Mouse (Mus musculus) cerebellum, postnatal 4 days (tissue): ENCODE data around the gene Runx3.

ENCODE experiments used
- DNase-seq, 2 experiments: peaks; one replicate each; pipeline ENCODE4 v3.0.0; 2022; ENCODE audit warnings: low spot score in 2 of 2, mixed read lengths in 1 of 2

Gene Runx3

DNA sequence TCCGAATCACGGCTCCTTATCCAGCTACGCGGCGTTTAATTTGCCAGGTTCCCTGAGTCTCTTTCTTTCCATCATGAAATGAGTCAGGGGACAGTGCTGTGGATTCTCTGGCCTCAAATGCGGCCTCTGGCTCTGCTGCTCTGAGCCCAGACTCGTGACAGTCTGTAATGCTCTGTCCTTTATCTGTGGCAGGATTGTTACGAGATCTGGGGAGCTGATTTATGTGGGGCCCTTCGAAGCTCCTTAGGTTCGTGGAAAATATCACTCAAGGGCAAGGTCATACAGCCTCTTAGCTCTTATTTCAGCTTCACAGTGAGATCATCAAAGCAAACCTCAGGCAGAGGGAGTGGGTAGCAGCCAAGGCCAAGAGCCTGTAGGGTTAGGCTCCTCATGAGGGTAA lies 6.2 kb upstream of the Runx3 start:
- DNase-seq, result no peak

DNA sequence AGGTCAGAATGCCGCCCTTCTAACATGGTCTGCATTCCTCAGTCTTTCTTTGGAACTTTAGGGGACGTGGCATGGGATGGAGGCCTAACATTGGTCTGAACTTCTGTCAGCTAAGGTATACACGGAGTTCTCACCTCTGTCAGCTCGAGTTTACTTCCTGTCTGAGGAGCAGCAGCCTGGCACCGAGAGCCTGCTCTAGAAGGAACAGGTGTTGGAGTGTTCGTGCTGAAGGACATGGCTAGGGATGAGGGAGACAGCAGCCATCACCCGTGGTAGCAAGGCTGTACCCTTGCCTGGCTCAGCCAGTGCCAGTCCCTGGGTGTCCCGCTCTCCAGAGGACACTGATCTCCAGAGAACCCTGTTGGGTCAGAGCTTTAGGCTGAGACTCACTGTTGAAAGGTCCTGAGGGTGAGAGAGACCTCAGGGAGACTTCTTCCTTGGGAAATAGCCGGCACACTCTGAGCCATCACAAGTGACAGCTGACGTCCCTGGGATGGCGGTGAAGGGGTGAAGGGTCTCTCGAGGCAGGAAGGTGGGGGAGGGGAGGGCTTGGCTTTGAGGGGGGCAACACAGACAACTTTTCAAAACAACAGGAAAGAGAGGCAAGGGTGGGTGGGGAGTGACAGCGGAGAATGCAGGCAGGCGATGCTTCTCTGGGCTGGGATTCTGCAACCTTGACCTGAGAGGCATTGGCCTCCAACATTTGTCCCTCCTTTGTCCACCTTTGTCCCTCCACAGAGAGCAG lies 4.9 kb upstream of the Runx3 start:
- DNase-seq, result no peak

DNA sequence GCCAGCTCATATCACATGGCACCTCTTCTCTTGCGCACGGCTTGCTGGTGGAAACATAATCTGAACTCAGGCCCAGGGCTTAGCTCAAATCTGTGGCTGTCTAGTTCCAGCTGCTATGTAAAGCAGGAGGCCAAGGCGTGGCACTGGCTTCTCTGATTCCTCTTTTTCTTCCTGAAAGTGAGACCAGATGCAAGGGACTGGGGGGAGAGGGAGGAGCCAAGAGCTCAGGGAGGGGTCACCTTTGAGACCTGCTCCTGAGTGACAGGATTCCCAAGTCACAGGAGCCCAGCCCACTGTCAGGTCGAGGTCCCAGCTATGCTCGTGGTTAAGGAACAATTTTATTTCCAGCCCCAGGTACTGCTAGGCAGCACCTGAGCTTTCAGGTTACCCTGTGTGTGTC lies 4.1 kb upstream of the Runx3 start:
- DNase-seq, result no peak

DNA sequence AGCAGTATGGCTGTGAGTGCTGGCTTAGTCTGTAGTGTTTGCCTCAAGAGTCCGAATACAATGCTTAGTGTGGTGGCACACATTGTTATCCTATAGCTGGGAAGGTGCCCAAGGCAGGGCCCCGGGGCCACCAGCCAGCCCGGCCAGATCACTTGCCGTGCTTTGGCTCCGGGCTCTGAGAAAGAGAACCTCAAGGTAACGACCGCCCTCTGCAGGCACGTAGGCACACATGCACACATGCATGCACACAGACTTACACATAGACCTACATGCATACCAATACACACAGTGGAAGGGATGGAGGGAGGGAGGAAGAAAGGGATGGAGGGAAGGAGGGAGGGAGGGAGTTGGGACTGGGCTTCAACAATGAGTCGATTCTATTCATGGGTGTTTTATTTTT lies 2.6 kb upstream of the Runx3 start:
- no peak for DNase-seq

DNA sequence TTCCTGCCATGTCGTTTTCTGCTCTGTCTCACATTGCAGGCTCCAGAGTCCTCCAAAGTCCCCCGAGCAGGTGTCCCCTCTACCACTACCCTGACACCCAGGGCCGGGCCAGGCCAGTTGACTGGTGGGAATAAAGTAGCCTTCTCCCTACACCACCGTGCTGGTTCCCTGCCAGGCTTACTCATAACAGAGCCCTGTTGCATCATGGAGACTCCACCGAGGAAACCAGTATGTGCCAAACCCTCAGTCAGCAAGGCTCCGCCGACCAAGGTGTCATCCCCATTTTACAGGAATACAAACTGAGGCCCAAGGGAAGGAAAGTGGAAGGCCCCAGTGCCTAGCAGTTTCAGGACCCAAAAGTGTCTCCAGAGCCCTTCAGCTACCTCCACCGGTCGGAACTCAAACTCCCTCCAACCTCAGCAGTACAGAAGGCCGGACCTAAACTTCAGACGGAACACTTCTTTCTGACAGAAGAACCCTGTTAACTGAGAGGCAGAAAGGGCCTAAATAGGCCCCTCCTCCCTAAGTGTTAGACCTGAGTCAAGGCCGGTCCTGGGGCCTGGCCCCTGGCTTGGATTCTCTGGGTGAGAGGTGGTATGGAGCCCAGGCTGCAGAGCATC lies 1.5 kb upstream of the Runx3 start:
- DNase-seq, result no peak

DNA sequence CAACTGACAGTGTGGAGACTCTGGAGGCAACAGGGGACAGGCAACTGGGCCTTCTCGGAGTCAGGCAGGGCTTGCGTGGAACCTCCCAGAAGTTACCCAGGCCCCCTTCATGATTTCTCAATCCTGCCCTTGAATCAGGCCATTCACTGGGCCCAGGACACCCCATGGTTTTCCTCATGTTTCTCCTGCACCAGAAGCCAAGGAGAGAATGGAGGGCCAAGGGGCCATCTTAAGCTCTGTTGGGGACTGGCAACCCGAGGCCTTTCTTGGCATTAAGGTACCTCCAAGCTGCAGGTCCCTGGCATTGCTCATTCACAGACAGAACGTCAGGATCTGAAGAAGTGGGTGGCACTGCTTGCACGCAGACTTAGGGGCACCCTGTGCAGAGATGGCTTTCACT lies 3.3 kb downstream of the Runx3 start:
- DNase-seq, result no peak

DNA sequence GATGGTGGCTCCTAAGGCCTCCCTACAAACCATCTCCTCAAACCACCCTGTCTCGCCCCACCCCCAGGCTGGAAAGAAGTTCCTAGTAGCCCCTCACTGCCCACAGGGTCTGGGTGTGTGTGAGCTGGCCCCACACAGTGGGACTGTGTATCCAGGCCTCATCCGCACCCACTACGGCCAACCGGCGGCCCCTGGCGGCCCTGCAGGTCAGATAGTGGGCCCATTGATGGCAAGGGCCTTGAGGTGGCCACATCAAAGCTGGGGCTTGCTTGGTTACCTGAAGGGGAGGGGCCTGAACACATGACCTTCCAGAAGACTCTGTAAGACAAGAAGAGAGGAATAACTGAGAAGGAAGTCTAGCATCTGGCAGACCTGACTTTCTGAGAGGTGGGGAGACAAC lies 4.3 kb downstream of the Runx3 start:
- DNase-seq, result no peak

DNA sequence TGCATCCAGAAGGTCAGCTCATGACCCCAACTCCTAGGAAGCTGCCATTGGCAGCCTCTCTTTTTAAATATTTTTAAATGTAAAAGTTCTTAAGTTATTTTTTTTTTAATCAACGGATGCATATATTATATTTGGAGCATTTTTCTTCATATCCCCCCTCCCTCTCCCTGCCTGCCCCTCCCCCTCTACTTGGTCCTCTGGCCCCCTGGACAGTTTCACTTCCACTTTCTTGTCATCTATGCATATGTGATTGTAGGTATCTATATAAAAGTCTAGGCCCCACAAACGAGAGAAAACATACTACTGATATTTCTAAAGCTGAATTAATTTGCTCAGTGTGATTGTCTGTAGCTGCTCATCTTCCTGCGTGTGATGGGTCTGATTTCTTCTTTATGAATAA lies 4.7 kb downstream of the Runx3 start:
- DNase-seq, result no peak

DNA sequence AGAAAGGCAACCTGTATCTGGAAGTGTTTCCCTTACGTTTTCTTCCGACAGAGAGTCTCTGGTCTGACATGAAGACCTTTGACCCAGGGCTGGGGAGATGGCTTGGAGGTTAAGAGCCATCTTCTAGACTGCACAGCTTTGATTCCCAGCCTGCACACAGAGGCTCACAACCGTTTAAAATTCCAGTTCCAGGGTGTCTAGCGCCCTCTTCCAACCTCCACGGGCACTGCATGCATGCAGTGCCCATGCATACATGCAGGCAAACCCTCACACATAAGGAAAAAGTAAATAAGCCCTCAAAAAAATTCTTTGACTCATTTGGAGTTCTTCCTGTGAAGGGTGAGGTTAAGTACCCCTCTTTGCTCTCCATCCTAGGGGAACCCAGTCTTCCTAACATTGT lies 5.9 kb downstream of the Runx3 start:
- no peak for DNase-seq

DNA sequence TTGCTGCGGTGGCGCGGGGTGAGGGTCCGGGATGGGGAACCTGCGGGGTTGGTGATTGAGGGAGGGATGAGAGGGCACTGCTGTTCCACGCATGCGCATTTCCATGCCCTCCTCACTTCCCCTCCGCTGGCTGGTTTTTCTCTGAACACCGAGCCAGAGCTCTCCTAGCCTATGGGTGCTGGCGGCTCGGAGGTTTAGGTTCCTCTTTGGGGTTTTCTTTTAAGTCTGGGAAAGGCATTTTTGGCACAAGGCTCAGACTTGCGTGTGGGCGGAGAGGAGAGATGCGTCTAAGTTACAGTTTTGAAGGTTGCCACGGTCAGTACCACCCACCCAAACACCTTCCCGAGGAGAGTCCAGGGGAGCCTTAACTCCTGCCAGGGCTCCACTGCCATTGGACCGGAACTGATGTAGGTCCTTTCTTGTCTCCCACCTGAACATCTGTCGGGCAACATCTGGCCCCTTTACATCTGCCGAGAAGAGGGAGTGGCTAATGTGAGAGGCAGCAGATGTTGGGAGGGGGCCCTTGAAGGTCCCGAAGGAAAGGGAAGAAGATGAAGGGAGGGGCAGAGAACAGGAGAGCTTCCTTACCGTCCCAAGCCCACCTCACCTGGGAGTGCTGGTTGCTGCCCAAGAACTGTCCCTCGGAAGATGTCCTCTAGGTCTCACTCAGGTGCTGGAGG lies 8.5 kb downstream of the Runx3 start:
- no peak for DNase-seq

DNA sequence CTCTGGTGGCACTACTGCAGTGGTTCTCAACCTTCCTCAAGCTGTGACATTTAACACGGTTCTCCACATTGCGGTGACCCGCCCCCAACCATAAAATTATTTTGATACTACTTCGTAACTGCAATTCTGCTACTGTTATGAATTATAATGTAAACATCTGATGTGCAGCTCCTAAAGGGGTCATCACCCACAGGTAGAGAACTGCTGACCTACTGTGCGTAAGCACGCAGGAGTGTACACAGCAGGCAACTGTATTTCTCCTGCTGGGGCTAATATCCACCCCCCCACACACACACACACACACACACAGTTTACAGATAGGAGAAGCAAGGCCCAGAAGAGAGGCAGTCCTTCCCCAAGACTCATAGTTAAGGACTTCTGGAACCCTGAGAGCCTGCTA lies 9.7 kb downstream of the Runx3 start:
- DNase-seq, result no peak

DNA sequence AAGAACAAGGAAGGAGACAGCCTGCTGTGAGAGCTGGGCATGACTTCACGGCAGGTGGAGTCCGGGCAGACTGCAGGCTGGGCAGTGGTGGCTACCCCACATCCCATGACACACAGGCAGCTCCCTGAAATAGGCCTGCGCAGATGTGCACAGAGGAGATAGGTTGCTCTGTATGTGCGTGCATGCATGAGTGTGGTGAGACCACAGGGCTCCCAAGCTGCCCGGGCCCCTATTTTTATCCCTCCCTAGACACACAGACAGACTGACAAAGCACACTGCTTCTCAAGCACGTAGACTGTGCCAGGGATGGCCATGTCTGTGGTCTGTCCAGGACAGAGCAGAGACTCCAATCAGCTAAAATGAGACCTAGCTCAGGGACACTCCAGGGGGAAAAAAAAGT lies 10.7 kb downstream of the Runx3 start:
- no peak for DNase-seq

DNA sequence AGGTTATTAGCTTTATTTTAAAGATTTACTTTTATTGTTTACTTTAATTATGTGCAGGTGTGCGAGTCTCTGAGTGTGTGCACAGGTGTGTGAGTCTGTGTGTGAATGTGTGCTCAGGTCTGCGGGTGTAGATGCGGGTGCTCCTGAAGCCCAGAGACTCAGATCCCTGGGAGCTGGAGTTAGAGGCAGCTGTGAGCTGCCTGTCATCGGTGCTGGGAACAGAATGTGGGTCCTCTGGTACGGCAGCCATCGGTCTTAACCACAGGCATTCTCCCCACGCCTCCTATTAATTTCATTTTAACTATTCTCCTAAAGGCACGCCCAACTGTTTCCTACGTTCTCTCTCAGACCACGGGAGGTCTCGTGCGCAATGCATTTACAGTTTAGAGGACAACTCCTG lies 12.3 kb downstream of the Runx3 start:
- DNase-seq, result no peak

DNA sequence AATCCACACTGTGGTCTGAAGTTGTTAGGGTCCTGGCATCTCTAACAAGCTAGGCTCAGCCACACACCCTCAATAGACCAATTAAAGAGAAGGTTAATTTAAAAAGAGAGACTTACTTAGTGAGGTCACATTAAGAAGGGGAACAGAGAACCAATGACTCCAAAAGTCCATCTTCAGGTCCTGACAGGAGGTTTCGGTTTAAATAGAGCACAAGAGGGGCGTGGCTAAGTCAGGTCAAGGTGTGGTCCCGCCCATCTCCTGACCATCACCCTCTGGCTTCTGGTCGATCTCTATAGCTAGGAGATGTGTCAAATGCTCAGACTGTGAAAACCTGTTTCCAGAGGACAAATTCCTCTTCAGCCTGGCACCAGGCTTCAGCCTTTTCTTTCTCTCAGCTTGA lies 13.3 kb downstream of the Runx3 start:
- no peak for DNase-seq

DNA sequence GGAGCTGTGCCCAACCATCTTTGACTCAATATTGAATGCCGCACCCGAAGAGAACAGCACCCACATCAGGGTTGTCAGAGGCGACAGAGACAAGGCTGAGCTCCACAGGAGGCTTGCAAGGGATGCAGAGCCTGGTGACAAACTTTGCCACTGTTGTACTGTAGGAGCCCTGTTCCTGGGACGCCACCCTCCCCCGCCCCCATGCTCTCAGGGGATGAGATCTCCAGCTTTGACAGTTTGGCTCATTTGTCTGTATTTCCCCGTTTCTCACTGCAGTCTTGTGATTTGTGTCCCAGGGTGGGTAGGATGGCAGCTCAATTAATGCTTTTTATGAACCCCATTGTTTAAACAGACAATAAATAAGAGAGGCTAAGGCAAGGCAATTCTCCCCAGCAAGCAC lies 14.9 kb downstream of the Runx3 start:
- no peak for DNase-seq

DNA sequence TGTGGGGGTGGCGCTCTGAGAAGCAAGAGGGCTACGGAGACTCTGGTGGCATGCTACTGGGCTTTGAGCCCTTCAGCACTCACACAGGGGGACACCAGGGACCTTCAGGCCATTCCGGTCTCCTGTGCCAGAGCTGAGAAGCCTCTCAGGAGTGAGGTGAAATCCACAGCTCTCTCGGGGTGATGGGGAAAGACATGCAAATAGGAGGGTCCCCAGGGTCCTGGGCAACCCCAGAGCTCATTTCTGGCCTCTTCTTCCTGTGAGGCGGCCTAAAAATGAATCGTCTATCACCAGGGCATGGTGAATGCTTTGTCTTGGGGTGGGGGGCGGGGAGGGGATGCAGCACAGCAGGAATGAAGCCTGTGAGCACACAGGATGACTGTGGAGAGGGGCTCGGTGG lies 15.8 kb downstream of the Runx3 start:
- DNase-seq, result no peak

DNA sequence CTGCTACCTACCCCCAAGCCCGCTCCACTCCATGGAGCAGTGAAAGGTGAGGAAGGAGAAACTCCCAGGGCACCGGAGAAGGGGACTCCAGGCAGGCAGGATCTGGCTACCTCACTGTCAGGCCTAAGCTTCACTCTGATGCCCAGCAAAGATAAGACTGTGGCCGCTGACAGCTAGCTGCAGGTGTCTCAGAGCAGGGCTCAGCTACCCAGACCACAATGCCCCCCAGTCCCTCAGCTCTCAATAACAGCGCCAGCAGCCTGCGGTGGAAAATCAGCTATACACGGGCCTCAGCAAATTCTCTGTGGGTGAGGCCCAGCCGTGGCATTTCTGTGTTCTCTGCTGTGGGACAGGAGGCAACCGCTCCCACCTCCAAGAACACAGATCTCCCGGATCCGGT lies 16.2 kb downstream of the Runx3 start:
- no peak for DNase-seq

DNA sequence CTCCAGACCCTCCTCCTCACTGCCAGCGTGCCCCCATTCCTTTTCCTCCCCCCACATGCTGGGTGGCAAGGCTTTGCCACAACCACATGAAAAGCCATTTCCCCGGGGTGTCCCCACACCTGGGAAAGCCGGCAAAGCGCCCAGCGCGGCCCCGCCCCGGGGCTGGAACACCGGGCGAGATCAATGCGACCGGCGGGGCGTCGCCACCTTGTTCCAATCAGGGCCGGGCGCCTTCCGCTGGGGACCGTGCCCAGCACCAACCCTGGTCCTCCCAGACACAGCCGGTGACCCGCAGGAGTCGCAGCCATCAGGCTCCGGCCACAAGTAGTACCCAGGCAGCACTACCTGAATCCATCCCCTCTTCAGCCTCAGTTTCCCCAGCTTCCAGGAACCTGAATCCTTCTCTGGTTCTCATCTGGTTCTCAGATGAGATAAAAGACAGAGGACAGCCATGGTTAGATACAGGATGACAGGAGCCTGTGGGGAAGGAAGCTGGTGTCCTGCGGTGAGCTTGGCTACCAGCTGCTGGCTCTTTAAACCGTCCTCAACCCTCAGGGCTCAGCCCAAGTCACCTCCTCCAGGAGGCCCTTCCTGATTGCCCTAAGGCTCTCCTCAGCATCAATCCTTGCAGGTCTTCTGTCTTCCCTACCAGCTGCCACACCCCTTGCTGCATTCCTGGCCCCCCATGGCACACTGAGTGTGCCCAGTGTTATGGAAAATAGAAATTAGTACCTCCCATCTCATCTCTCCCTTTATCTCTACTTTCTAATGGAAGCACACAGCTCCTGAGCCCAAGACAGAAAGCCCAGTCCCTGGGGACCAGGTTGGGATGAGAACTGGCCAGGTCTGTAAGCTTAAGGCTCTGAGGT lies 20.4 kb downstream of the Runx3 start:
- no peak for DNase-seq

DNA sequence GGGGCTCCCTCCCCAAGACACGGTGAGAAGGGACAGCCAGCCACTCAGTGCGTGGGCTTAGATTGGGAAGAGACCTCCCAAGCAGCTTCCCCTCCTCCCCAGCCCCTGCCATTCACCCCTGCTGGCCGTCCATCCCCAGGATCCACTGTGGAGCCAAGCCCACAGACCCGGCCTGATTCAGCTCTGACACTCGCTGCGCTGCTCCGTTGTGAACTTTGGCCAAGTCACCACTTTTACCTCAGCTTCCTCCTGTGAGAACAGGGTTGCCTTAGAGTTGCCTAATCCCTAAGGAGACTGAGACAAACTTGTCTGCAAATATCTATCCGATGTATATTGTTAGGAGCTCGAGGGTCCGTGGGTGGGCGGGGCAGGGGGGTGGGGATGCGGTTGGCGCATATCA lies 21.3 kb downstream of the Runx3 start:
- DNase-seq, result no peak

DNA sequence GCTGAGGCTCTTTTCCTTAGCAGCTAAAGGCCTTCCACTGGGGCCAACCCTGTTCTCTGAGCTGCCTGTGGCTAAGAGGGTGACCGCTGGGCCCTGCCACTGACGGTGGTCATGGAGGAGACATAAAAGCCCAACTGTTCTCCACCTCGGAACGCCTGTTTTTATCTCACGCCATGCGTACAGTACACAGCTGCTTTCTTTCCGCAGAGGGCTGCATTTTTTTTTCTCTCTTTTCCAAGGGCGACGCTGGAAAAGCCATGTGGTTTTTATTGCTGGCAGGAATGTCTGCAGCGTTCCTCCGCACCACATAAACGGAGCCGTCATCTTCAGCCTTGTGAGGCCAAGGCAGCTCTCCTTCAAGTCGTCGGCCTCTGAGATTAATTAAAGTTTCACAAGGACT lies 26.3 kb downstream of the Runx3 start:
- DNase-seq, result no peak

DNA sequence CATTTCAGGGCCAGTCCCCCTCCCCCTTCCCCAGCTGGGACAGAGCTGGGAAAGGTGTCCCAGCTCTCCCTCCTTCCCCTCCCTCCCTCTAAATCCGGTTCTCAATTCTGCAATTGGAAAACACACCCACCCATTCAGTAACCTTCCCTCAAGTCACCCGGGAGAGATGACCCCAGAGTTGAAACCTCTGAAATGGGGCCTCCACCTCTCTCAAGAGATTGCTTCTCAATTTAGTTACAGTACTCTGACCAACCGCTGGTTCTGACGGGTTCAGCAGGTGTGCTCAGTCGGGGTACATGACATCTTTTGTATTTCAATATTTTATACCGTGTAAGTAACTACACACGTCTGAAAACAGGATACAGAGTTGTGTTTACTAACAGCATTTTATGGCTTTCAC lies 28.2 kb downstream of the Runx3 start:
- DNase-seq, result no peak

DNA sequence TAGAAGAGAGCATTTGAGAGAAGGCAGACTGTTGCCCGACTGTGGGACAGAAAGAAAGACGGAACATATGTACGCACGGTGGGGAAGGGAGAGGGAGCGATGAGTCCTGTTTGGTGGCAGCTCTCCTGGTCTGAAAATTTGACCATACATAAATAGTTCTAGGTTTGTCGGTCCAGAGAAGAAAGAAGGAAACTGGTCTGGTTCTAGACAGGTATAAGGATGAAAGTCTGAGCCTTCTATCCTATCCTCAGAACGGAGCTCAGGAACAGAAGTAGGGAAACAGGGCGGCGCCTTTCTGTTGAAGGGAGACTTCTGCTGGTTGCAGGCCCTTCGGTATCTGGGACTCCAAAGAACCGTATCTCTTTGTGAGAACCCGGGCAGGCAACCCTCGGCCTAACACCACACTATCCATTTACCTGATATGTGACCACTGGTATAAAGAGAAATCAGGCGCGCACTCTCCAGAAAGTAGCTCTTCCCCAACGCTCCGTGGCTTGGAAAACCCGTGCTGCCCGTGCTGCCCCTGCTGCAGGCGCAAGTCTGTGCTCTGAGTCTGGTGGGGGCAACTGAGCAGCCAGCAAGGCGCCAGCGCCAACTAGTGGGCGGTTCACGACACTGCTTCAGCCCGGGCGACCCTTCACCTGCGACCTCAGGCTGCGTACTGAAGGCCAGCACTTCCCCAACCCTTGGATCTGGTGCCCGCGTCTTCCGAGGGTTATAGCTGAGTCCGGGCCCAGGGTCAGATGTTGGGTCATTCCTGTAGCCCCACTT lies 29.8 kb downstream of the Runx3 start:
- DNase-seq, result peak; percentile 53 to 78
